Mouse (Mus musculus) kidney, embryonic 16.5 days (tissue): ENCODE measurements around the gene Nek7. TPM values are rescaled to one million over a fixed set of nuclear protein-coding genes. Genes with fewer than 3 reads are reported as not detected.

Experiments
- ATAC-seq: fragments of 200-750 bp; cut with Nextera tagmentation; 2 replicates; pipeline ENCODE4 v1.8.0; 2017; ENCODE audit warnings: moderate TSS enrichment; ENCODE audit not compliant: low FRiP score, low TSS enrichment
- H3K27ac ChIP-seq: fragments of 300-500 bp; sonication (generic); 2 replicates; pipeline ENCODE4 v1.5.1; 2014; ENCODE audit warnings: low read length
- H3K27me3 ChIP-seq: fragments of 300-500 bp; sonication (generic); 2 replicates; pipeline ENCODE4 v1.6.1; 2014; ENCODE audit warnings: low read length, control low read depth, mixed read lengths; ENCODE audit not compliant: insufficient read depth
- H3K36me3 ChIP-seq: fragments of 300-500 bp; sonication (generic); 2 replicates; pipeline ENCODE4 v1.6.1; 2014; ENCODE audit warnings: low read length, control low read depth, mixed read lengths; ENCODE audit not compliant: insufficient read depth
- H3K4me1 ChIP-seq: fragments of 300-500 bp; sonication (generic); 2 replicates; pipeline ENCODE4 v1.6.1; 2014; ENCODE audit warnings: low read length, control low read depth, mixed read lengths; ENCODE audit not compliant: insufficient read depth
- H3K4me2 ChIP-seq: fragments of 300-500 bp; sonication (generic); replicated peaks from 2 replicates; pipeline ENCODE4 v1.6.1; 2014; ENCODE audit warnings: low read depth, low read length
- H3K4me3 ChIP-seq: fragments of 300-500 bp; sonication (generic); 2 replicates; pipeline ENCODE4 v1.5.1; 2014; ENCODE audit warnings: mild to moderate bottlenecking, low read length
- H3K9ac ChIP-seq: fragments of 300-500 bp; sonication (generic); replicated peaks from 2 replicates; pipeline ENCODE4 v1.6.1; 2014; ENCODE audit warnings: low read length
- H3K9me3 ChIP-seq: fragments of 300-500 bp; sonication (generic); 2 replicates; pipeline ENCODE4 v1.6.1; 2016; ENCODE audit warnings: low read length, control low read depth
- WGBS: fragments of 180-500 bp; shearing (Covaris S2); extraction: QIAGEN DNeasy Blood & Tissue Kit; methylation state at CpG from one replicate; pipeline ENCODE4 v1.1.7; 2014; 5-methylcytosine and 5-hydroxymethylcytosine counted together
- polyA plus RNA-seq: library from polyadenylated mRNA; unstranded; fragments of >200 nt; fragmentation: Nextera tagmentation; extraction: Ambion mirVana; gene quantifications from 2 replicates; pipeline ENCODE4 v1.2.1, GENCODE M21; 2015

Gene Nek7
- polyA plus RNA-seq, 1 experiment from 2014 or later: 42.6 TPM

DNA sequence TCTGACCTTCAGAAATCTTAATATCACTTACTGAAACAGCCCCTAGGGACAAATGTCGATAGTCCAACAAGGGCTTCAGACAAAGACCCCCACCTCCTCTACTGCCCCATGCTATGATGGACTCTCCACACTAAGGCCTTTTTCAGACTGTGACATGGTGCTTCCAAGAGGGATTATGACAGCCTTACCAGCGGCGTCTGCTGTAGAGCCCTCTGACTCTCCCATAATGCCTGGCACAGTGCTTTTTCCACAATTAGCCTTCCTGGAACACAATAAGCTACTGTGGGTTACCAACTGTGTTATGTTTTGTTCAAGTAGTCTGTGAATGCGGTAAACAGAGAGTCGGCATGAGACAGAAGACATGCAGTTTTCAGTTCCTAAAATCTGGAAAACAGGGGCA, 25.0 kb downstream of the Nek7 start:
- no peak overlapping the region for H3K4me2 ChIP-seq
- H3K27ac ChIP-seq: no peak overlapping the region
- H3K9ac ChIP-seq: no peak overlapping the region
- no peaks in the 10 kb centered on the region for H3K27me3 ChIP-seq
- 92% methylated on average over 5 of the region's 5 CpGs for WGBS
- peaks cover 6% of the 10 kb centered on the region for H3K9me3 ChIP-seq
- no peaks in the 10 kb centered on the region for H3K36me3 ChIP-seq
- no peak for ATAC-seq
- H3K4me1 ChIP-seq: peaks cover 5% of the 10 kb centered on the region; the same call in 1 of the 2 replicates
- no peak overlapping the region for H3K4me3 ChIP-seq

DNA sequence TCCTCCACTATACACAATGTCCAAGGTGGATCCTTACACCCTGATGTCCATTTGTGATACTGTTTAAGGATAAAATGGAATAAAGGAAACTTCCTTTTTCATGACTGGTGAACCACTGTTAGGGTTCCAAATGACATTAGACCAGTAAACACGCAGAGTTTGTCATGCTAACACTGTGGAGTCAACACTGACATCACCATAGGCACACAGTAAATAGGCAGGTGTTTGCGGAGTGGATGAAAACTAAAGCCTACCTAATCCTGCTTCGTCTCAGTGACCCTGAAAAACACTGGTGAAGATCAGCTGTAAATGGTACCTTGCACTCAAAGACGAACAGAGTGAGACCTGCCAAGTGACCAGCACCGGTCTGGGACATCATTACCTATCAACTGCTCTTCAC, 26.0 kb downstream of the Nek7 start:
- 92% methylated on average over 5 of the region's 5 CpGs for WGBS

DNA sequence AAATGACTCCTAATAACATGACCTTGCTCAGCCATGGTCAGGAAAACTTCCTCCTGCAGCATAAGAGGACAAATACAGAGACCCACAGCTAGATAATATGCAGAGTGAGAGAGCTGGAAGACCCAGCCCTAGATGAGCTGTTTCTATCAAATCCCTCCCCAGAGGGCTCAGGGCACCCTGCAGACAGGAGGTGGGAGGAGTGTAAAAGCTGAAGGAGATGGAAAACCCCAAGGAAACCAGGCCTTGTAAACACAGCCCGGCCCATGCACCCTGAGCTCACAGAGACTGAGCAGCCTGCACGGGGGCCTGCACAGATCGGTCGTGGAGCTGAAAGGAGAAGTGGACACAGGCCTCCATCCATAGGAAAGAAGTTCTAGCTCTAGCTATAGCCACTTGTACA, 27.5 kb downstream of the Nek7 start:
- no peak for ATAC-seq
- H3K27ac ChIP-seq: no peak overlapping the region
- H3K27me3 ChIP-seq: no peaks in the 10 kb centered on the region
- WGBS: 93% methylated on average over 4 of the region's 4 CpGs
- no peaks in the 10 kb centered on the region for H3K36me3 ChIP-seq
- peaks cover 6% of the 10 kb centered on the region for H3K9me3 ChIP-seq
- H3K4me2 ChIP-seq: no peak overlapping the region
- H3K4me1 ChIP-seq: peaks cover 5% of the 10 kb centered on the region
- H3K9ac ChIP-seq: no peak overlapping the region
- H3K4me3 ChIP-seq: no peak overlapping the region

More for the DNA sequence above, 26.0 kb downstream of the Nek7 start:
- Histone ChIP-seq H3K4me3 (no peak overlapping the region), H3K27me3 (no peaks in the 10 kb centered on the region), H3K4me2 (no peak overlapping the region), H3K9me3 (peaks cover 6% of the 10 kb centered on the region), H3K27ac (no peak overlapping the region), H3K9ac (no peak overlapping the region), H3K4me1 (no peaks in the 10 kb centered on the region), H3K36me3 (no peaks in the 10 kb centered on the region)
- no peak for ATAC-seq

DNA sequence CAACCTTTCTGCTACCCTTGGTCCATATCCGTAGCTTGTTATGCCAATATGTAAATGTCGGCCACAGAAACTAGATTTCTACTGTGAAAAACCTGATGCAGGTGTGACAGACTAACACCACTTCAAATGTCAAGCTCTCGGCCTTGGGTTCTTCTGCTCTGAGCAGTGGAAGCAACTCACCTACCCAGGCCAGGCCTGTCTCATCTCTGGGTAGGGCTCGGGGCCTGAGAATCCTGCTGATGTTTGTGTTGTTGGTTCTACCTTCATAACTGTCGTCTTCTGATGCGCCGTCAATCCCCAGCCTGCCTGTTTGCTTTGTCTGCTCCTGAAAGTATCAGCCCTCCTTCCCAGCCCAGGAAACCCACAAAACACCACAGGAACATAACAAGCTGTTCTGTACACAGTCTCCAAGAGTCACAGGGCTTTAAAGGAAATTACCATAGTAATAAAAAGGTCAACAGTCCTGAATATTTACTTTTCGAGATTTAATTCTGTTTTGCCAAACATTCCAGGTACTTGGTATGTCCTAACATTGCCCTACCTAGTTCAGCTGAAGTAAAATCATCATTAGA, 29.4 kb downstream of the Nek7 start:
- no peak overlapping the region for H3K4me2 ChIP-seq
- no peak overlapping the region for H3K4me3 ChIP-seq
- peaks cover 6% of the 10 kb centered on the region for H3K9me3 ChIP-seq
- no peak overlapping the region for H3K9ac ChIP-seq
- 87% methylated on average over 8 of the region's 8 CpGs for WGBS
- no peak overlapping the region for H3K27ac ChIP-seq
- no peak for ATAC-seq
- no peaks in the 10 kb centered on the region for H3K36me3 ChIP-seq
- peaks cover 13% of the 10 kb centered on the region for H3K4me1 ChIP-seq
- no peaks in the 10 kb centered on the region for H3K27me3 ChIP-seq

DNA sequence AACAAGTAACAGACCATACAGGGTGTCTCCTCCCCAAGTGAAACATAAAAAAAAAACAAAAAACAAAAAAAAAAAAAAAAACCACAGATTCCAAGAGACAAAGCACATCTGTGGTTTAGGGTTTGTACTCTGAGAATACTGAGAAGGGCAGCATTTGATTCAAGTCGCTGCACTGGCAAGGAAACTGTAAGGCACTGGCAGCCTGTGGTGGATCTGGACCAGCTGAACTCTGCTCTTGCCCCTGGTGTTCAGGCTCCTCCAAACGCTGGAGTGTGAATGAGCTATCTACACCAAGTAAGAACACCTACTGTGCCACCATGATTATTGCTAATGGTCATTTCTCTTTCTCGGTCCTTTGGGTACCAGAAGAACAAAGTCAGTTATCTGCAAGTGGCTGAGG, 30.8 kb downstream of the Nek7 start:
- peaks cover 13% of the 10 kb centered on the region for H3K4me1 ChIP-seq
- H3K9me3 ChIP-seq: peaks cover 6% of the 10 kb centered on the region
- H3K27me3 ChIP-seq: no peaks in the 10 kb centered on the region
- 0 out of 2 replicates have a peak, but pooled peaks cover 4% of the 10 kb centered on the region for H3K36me3 ChIP-seq
- no peak overlapping the region for H3K4me3 ChIP-seq
- 70% methylated on average over 3 of the region's 3 CpGs for WGBS
- no peak overlapping the region for H3K4me2 ChIP-seq
- no peak overlapping the region for H3K27ac ChIP-seq
- no peak overlapping the region for H3K9ac ChIP-seq
- ATAC-seq: no peak

DNA sequence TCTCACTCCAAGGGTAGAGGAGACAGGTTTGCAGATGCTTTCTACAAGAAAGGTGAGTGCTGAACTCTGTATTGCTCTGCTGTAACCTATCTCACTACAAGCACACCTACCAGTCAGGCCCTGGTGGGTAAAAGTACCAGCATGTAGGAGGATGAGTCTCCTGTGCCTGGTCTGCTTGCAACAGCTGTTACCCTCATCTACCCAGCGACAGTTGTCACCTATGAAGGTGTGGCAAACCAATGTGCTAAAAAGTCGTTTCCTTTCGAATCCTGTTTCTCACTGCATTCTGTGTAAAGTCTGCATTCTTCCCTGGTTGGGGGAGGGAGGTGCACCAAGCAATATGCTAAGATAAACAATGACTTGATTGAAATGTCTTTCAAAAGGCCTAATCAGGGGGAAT, 32.1 kb downstream of the Nek7 start:
- no peak overlapping the region for H3K27ac ChIP-seq
- peaks cover 6% of the 10 kb centered on the region for H3K9me3 ChIP-seq
- H3K4me1 ChIP-seq: peaks cover 13% of the 10 kb centered on the region
- H3K36me3 ChIP-seq: 0 out of 2 replicates have a peak, but pooled peaks cover 4% of the 10 kb centered on the region
- 35% methylated on average over 3 of the region's 3 CpGs for WGBS
- ATAC-seq: no peak
- no peak overlapping the region for H3K9ac ChIP-seq
- H3K4me2 ChIP-seq: no peak overlapping the region
- no peaks in the 10 kb centered on the region for H3K27me3 ChIP-seq
- H3K4me3 ChIP-seq: no peak overlapping the region

DNA sequence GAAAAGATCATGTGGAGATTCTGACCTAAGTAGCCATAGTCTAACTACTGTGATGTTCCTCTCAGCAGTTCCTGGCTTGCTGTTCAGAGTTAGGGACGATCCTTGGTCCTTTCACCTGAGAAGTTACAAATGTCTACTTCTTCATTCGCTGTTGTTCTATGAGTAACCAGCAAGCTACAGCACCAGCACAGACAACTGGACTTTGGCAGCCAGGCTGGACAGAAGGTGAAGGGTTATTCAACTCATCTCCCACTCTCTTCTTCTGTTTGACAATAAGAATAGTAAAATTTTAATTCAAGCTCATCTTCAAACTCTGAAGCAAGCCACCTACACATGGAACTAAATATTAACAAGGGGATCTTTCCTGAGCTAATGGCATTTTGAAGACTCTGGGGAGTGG, 33.0 kb downstream of the Nek7 start:
- Histone ChIP-seq H3K4me2 (no peak overlapping the region), H3K36me3 (0 out of 2 replicates have a peak, but pooled peaks cover 4% of the 10 kb centered on the region), H3K27me3 (no peaks in the 10 kb centered on the region), H3K4me1 (peaks cover 13% of the 10 kb centered on the region), H3K9ac (no peak overlapping the region), H3K4me3 (no peak overlapping the region), H3K9me3 (no peaks in the 10 kb centered on the region), H3K27ac (no peak overlapping the region)
- ATAC-seq: 0 out of 2 replicates have a peak, but pooled peaks have one; percentile 42
- WGBS: 87% methylated on average over 2 of the region's 2 CpGs

DNA sequence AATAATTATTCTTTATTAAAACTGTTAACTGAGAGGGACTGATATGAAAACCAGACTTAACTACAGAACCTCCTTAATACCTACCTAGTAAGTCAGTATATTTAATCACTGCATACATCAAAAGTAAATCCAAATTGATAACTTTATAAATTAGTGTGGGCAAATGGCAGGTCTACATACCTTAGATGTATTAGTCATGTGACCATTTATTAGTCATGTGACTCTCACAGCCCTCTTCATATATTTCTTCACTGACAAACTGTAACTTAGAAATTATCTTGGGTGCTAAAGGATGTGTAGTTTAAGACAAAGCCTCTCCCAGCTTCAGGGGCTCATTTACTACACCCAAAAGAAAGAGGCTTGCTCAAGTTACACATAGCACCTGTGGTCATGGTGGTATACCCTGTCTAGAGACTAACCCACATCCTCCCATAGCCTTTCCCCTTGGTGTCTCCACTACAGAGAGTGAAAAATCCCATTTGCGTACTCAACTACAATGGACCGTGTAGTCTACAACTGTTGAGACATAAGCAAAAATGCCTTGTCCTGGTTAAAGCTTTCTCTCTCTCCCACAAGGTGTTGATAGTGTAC, 35.4 kb downstream of the Nek7 start:
- ATAC-seq: no peak
- Histone ChIP-seq H3K27ac (no peak overlapping the region), H3K36me3 (0 out of 2 replicates have a peak, but pooled peaks cover 4% of the 10 kb centered on the region), H3K27me3 (no peaks in the 10 kb centered on the region), H3K4me2 (no peak overlapping the region), H3K4me1 (peaks cover 13% of the 10 kb centered on the region), H3K9ac (no peak overlapping the region), H3K9me3 (no peaks in the 10 kb centered on the region), H3K4me3 (no peak overlapping the region)
- 98% methylated on average over 2 of the region's 2 CpGs for WGBS

DNA sequence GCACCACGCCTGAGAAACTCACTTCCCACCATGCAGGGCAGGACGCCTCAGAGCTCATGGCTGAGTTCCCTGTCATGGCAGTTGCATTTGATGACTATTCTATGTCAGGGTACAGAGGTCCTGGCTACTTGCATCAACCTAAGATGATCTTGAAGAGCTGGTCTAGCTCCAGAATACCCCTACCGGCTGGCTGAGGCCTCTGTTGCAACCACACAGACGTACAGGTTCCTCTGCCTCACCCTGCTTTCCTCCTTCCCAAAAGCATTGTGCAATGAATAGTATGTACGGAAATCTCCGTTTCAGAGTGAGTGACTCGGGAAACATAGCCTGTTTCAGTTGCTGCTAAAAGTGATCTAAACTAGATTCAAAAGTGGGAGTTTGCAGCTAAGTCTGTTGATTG, 37.7 kb downstream of the Nek7 start:
- 0 out of 2 replicates have a peak, but pooled peaks cover 4% of the 10 kb centered on the region for H3K36me3 ChIP-seq
- H3K4me2 ChIP-seq: no peak overlapping the region
- WGBS: 88% methylated on average over 7 of the region's 7 CpGs
- ATAC-seq: no peak
- H3K9ac ChIP-seq: no peak overlapping the region
- peaks cover 5% of the 10 kb centered on the region for H3K4me1 ChIP-seq
- H3K4me3 ChIP-seq: no peak overlapping the region
- no peaks in the 10 kb centered on the region for H3K9me3 ChIP-seq
- no peak overlapping the region for H3K27ac ChIP-seq
- no peaks in the 10 kb centered on the region for H3K27me3 ChIP-seq

DNA sequence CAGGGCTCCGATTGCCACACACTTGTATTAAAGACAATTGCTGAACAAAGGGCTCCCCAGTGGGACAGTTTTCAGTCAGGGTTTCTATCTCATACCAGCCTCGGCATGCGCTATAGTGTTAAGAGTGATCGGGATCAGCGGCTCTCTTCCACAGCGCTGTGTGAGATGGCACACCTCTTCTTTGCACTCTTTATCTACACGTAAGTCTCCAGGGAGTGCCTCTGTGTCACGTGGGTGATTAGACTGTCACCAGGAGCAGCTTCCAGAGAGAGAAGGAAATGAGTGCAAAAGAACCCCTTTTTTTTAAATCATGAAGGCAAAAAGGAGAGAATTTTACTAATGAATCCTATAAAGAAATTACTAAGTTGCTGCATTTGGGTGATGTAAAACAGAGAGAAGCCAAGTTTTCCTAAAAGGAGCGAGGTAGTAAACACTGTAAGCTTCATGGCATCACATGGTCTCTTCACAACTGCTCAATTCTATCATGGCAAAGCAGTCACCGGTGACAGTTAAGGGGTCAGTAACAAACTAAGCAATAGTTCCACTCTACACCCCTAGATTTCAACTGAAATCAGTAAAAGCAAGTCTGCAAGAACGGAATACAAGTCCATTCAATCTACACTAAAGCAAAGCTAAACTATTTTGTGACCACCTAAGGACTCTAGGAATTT, 40.0 kb downstream of the Nek7 start:
- no peaks in the 10 kb centered on the region for H3K27me3 ChIP-seq
- ATAC-seq: no peak
- no peaks in the 10 kb centered on the region for H3K9me3 ChIP-seq
- H3K4me3 ChIP-seq: no peak overlapping the region
- no peak overlapping the region for H3K4me2 ChIP-seq
- H3K36me3 ChIP-seq: 0 out of 2 replicates have a peak, but pooled peaks cover 4% of the 10 kb centered on the region
- H3K4me1 ChIP-seq: no peaks in the 10 kb centered on the region
- H3K27ac ChIP-seq: no peak overlapping the region
- 65% methylated on average over 11 of the region's 11 CpGs for WGBS
- no peak overlapping the region for H3K9ac ChIP-seq
